Mouse (Mus musculus) adrenal gland, adult 2 months (tissue): Measurements from ENCODE around the gene Pou3f3. TPM values are rescaled to one million over a fixed set of nuclear protein-coding genes. Genes with fewer than 3 reads are reported as not detected.

Source experiments
- DNase-seq: peaks from one replicate; pipeline ENCODE4 v3.0.0; 2021
- polyA plus RNA-seq: library from polyadenylated mRNA; depleted of rRNA; stranded (reverse); fragments of >200 nt; gene quantifications from 2 replicates; pipeline ENCODE4 v1.2.3, GENCODE M21; 2012
- total RNA-seq, 2 experiments: library from RNA; stranded (reverse); gene quantifications; 2 replicates each; pipeline ENCODE4 v1.2.3; 2021

Pou3f3 gene
- total and polyA plus RNA-seq, 3 experiments = 0.02 TPM; not detected in 2

DNA sequence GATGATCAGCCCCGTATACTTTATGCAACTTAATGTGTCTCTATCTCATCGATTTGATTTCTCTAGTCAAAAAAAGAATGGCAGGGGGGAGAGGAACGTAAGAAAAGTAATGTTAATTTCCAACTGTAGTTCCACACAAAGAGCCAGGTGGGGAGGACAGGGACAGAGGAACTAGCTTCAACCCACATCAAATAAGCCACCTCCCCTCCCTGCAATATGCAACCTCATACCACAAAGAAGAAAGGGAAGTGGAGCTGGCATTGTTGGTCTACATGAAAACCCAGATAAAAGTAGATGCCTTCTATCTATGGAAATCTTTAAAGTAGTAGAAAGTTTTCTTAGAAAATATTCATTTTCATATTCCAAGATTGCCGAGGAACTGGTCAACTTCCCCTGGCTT, 14.7 kb downstream of the Pou3f3 start:
- DNase-seq = no peak

DNA sequence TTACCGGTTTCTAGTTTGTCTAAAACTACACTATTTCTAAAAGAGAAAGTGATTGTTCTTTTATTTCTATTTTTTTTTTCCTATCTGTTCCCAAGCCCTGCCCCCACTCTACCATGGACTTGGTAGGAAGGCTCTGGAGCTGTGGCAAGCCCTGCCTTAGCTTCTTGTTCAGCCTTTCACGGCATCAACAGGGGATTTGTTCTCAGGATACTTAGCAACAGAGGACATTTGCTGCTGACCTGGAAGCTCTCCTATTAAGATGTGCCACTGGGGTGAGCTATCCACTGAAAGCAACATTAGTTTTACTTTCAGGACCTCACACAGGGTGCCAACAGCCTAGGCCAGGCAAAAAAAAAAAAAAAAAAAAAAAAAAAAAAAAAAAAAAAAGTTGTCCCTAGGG, 15.4 kb downstream of the Pou3f3 start:
- DNase-seq = no peak

DNA sequence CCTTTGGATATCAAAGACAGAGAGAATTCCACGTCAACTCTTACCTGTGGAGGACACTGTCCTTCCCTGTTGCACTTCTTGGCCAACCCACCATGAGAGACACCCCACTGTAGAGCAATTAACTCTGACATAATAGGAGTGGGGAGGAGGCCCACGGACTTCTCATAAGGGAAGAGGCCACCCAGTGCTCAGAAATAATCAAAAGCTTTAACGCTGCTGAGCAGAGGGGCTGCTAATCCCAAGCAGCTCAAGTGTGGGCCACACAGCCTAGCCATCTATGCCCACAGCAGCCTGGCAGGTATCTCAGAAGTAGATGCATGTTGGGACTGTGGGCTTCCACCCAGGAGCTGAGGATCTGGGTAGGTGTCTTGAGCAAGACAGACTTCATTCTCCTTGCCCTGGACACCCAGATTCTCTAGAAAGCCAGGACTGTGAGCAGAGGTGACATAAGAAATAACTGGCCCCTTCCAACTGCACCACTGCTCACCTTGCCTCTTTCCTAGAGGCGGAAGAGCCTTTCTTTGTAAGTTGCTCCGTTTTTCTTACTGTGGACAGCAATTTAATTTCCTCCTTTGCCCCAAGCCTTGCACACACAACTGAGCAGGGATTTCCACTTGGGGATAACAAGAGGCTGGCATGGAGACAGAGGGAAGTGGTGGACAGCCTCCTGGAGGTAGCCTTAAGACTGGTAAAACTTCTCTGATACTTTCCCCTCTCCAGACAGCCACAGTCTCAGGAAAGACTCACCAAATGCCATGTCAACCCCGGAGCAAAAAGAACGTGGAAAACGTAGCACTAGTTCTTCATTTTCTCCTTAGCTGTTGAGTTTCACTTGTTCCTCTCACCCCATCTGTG, 16.1 kb downstream of the Pou3f3 start:
- DNase-seq = no peak

DNA sequence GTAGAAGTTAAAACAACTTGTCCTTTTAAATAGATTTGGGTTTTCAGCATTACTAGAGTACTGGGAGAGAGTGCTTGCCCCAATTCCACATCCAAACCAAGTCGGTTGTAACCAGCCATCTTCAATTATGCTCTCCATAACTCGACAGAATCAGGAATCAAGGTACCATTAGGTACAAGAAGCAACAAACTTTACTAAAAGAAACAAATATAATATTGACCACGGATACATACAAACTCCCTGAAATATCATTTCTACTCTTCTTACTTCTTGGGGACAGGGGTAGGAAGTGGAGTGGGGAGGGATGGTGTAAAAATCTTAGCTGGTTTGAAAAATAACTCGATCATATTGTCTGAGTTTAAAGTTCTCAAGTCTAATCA, 16.7 kb downstream of the Pou3f3 start:
- DNase-seq = no peak

DNA sequence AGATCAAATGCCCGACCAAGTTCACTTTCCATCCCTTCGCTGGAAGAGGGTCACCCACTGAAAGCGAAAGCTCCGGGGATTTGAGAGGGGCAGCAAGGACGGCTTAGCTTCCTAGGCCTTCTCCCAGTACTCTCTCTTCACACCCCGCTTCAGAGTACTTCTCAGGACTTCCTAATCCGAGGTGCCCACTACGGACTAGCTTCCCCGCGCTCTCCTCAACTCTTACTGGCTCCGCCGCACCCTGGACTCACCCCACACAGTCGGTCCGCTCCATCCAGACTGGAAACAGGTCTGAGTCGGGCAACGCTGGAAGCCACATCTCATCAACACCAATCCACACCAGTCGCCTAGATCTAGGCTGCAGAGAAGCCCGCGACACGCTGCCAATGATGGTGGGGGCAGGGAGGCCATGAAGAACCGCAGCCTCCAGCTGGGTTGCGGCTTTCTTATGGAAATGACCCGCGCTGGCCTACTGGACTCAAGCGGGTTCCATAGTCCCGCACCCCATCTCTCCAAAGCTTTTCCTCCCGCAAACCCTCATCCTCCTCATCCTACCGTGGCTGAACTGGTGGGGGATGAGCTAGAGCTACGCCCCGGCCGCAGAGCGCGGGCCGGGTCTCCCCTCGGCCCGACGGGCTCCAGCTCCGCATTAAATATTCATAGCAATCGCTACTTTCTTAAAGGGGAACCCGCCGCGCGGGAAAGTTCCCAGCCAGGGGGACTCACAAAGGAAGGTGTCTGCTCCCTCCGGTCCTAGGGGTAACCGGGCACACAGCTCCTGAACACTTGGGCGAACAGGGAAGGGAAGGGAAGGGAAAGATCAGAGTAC, 17.8 kb downstream of the Pou3f3 start:
- peak; percentile 23 for DNase-seq

DNA sequence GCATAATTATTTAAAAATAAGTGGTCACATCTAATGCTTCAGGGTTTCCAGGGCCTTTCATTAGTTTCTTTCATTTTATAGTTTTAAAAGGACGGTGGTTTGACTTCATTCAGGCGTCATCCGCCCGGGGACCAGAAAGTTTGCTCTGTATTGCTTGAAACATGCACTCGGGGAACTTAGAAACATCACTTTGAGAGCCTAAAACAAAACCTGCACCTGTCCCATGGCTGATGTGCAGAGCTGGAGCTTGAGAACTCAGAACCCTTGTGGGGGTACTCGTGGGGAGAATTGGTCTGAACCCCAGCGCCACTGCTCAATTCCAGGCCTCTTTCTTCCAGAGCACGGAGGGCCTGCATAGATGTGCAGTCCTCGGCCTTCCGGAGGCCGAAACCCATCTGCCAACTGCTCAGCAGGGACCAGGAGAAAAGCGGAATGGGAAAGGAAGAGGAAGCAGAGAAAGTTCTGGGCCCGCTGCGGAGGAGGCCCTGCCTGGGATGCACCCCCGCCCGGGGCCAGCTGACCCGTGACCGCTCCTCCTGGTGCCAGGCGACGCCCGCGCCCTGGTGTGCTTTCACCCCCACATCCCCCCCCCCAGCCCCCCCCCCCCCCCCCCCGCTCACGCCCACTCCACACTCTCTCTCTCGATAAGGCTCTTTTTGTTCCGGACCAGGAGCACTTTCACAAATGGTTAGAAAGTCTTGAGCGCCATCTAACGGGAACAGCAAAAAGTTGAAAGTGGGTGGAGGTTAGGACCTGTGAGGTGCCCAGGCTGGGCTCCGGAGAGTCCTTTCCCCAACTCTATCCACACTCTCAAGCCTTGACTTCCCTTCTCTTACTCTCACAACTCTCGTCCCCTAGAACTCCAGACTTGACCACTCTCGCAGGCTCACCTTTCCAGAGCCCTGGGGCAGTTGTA, 18.7 kb downstream of the Pou3f3 start:
- peak; percentile 45 for DNase-seq

DNA sequence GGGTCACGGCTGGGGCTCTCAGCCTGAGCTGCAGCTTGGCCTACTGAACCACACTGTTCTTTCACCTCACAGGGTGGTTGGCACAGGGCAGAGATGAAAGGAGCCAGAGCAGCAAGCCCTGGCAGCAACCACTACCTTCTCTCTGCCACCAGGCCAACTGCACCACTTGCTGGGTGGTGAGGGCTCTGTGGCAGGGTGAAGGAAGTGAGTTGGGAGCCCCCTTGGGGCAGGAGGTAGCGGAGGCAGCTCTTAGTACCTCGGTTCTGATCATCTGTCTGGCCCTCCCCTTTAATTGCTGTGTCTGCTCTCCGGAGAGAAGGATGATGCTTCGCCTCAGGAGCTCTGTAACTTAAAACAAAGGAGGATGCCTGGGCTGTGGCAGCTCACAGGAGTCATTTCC, 23.0 kb downstream of the Pou3f3 start:
- no peak for DNase-seq

DNA sequence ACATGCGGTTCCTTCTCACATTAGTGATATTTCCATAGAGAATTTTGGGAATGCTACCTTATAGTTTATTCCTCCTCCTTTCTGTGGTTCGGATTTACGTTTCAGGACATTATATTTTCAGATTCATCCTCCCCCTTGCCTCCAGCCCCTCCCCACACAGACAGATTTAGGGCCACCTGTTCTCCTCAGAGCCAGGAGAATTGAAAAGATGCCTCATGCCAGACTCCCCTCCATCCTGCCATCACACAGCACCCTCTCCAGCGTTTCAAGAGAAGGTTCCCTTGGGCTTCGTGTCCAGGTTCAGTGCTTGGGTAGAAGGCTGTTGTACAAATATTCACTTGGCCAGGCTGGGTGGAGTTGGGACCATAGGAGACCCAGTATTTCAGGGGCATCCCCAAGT, 25.8 kb downstream of the Pou3f3 start:
- no peak for DNase-seq

DNA sequence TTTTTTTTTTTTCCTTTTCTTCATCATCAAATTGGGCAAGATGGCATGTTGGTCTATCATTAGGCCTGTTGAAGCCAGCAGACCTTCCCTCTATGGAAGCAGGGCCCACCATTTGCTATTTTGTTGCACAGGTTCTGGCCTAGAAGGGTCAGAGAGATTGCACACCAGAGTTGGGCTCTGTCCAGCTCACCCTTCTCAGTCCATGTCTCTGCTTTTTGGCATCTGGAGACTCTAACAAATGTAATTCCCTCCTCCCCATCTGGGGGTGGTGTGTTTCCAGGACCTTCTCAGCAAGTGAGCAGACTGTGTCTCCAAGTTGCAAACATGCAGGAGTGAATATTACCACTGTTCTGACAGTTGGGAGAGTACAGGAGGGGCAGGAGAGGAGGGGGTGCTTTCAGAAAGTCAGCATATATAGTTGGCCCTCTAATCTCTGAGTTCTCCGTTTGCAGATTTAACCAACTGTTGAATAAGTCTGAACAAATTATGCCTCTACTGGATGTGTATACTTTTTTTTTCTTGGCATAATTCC, 28.3 kb downstream of the Pou3f3 start:
- no peak for DNase-seq

DNA sequence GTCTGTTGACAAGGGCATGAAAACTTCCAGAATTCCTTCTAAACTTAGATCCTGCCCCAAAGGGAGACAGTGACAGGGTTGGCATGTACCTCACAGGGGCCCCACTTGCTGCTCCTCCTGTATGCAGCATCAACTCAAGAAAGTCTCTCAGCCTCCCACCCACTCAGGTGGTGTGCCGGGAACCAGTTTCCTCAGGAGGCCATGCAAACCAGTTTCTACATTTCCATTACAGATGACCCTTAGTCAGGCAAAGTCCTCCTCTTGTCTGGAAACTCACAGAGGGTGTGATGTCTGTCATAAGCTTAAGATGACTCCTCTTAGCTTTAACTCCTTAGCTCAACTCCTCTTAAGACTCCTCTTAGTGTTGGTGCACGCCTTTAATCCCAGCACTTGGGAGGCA, 29.3 kb downstream of the Pou3f3 start:
- DNase-seq = no peak

DNA sequence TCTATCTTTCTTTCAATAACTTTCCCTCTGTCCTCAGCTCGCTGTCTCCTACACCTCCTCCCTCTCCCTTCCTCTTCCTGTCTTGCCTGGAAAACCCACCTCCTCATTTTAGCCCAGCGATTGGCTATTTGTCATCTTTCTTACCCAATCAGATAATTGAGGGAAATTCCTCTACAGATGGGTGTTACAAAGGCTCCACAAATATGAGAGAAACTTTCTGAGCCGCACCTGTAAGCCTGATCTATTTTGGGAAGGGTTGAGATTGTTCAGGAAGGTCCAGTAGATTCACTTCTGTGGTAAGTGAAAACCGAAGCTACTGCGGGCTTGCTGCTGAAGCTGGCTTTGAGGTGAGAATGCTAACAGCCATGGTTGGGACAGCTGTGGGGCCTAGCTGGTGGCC, 31.6 kb downstream of the Pou3f3 start:
- DNase-seq = no peak

DNA sequence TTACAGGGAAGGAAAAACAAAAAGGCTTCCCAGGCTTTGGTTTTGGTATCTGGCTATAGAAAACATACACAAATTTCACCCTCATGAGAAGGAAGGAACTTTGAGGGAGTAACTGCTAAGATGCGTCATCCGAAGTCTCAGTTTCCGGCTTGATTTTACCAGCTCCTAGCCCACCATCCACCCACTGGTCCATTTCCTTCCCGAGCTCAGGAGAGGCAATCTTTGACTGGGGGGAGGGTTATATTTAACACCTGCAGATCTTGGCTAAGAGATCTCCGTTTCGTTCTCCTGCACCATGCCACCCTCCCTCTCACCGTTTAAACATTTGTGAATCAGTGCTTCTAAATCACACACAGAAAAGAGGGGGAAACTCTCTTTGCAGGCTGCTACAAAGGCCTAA, 32.1 kb downstream of the Pou3f3 start:
- DNase-seq = no peak

DNA sequence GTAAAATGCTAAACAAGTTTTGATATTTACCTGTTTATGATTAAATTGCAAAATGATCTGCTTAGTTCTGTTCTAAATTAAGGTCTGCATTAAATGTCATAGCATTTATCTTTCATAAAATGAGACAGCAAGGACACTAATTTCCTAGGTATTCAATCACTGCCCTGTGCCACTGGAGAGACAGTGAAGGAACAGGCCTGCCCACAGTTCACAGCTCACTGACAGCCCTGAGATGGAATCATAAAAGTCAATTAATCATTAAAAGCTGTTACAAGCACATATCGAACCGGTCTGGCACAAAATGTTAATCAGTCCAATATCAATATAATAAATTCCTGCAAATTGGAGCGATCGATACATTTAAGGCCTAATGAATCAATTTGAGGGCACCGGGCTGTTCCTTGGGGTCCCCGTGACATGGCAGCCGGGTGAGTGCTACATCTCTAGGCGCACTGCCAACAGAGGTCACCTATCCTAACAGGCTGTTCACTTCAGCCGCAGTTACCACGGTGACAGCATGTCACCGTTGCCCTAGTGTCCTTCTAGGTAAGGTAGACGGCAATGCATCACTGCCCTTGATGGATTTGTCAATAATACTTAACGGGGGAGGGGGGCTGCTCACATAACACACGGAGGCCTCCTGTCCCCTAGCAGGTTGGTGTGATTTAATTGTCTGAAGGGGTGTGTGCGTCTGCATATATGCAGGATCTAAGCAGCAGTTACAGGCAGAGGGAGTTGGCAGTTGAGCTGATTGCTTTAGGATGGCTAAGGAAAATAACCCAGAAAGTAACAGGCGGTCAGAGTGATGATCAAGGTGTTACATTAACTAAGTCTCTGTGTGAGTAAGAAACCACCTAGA, 46.0 kb downstream of the Pou3f3 start:
- DNase-seq = no peak

DNA sequence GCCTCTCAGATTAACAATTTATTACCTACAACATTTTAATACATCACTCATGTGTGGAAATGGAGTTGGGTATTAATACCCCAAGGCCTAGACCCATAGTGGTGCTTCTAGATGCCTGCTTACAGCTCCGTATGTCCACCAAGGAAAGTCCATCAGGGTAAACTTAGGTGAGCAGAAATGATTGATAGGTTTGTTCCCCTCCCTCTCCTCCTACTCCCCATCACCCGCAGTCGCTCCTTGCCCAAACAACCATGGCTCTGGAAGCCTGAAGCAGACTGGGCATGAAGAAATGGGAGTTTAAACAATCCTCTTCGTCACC, 46.6 kb downstream of the Pou3f3 start:
- DNase-seq = no peak

DNA sequence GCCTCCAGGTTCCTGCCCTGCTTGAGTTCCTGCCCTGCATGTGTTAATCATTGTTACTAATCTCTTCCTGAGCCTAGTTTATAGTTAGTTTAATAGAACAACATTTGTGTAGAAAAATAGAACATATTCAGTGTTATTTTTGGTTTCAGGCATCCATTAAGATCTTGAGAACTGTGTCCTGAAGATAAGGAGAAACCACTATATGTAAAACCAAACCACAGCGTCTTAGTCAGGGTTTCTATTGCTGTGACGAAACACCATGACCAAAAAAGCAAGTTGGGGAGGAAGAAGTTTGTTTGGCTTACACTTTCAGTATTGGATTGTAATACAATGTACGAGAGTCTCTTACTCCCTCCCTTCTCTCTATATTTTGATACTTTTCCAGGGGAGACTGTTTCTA, 49.5 kb downstream of the Pou3f3 start:
- no peak for DNase-seq

DNA sequence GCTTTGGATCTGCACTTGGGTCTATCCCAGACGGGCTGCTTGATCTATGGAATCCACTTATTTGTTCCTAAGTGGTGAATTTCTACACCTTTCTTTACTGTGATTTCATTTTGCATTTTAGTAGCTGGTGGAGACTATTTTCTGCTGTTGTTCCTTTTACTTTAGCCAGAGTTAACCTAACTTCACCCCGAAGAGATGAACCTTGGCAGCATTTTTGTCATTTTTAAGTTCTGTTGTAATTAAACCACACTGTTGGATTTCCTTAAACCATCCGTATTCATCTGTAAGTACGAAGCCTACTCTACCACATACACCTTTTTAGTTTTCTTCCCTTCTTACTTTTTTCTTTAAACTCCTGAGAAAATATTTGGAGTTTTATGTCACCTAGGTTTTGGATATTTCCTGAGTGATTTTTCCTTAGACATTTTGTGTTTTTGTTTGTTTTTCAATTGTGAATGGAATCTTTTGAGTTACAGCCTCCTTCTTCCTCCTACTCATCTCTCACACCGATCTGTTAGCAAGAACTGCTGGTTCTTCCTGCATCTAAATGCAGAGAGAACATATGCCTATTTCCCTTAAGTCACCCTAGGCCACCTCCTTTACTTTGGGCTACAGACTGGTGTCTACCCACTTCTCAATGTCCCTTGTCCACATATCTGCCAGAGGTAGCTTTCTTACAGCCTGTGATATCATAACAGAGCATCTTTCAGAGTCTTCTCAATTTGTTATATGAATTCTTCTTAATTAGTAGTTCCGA, 54.1 kb downstream of the Pou3f3 start:
- DNase-seq = no peak
